Comparison of ENCODE assay signal across 8 mouse cellular contexts in the genomic region with DNA sequence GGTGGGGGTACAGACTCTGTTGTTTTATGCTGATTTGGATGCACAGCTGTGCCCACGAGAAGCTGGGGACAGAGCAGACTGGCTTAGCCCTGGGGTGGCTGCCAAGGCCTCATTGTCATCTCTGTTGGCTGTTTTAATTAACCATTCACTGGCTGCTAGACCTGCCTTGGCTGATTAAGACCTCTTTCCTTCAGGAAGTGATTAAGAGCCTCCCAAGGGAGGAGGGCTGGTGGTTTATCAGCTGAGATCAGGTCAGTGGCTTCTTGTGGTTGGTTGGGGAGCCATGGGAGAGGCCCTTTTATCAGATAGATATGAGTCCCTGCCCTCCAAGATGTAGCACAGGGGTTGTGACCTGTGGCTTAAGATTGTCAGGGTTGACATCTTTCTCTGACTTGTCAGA. TPM values are rescaled to one million over a fixed set of nuclear protein-coding genes. Genes with fewer than 3 reads are reported as not detected.
DNase-seq lines count a peak whose midpoint lies in the region; ATAC-seq and TF ChIP-seq lines count a peak whose summit lies in the region.

No protein-coding gene starts in this region.

- H3K36me3 ChIP-seq in hindbrain, postnatal 0 days (ENCODE audit: insufficient read depth, low read length): no peaks in the 10 kb centered on the region

- 4% methylated on average over 1 of the region's 1 CpGs for WGBS in hindbrain, postnatal 0 days

- H3K4me3 ChIP-seq in hindbrain, postnatal 0 days (ENCODE audit: low read length): no peak overlapping the region

- H3K27ac ChIP-seq in hindbrain, postnatal 0 days: no peak overlapping the region

- no peaks in the 10 kb centered on the region for H3K9me3 ChIP-seq in hindbrain, postnatal 0 days (ENCODE audit: low read length)

- ATAC-seq in hindbrain, postnatal 0 days: peak; percentile 75

- intact Hi-C loops in left cerebral cortex, postnatal 10 days (cut with DNase I): no loop called here
- intact Hi-C loops in left cerebral cortex, postnatal 14 days (cut with DNase I): no loop called here

- H3K4me1 ChIP-seq in hindbrain, postnatal 0 days (ENCODE audit: insufficient read depth, low read length): 0 out of 2 replicates have a peak, but pooled peaks cover 14% of the 10 kb centered on the region

- no peak overlapping the region for H3K9ac ChIP-seq in hindbrain, postnatal 0 days (replicated peaks; ENCODE audit: low read length)

- peak; percentile 17 for DNase-seq in cerebellum, adult 18-20 months
- no peak for DNase-seq in cerebellum, adult 11 months
- DNase-seq in MN1 (ENCODE audit: low spot score): peak; percentile 55
- DNase-seq in hindbrain, postnatal 0 days (ENCODE audit: low spot score): peak; percentile 70
- DNase-seq in mesoderm, embryonic 11.5 days (ENCODE audit: low read depth, low spot score): peak; percentile 8
- no peak for DNase-seq in left cerebral cortex, postnatal 10 days (ENCODE audit: extremely low spot score in 1 of 2, low spot score in 2 of 2)
- DNase-seq in left cerebral cortex, postnatal 14 days (ENCODE audit: low spot score in 2 of 2): no peak
- DNase-seq in thymus, postnatal 10 days (ENCODE audit: low spot score in 2 of 2): no peak

- H3K27me3 ChIP-seq in hindbrain, postnatal 0 days (ENCODE audit: insufficient read depth, low read length): no peaks in the 10 kb centered on the region

- TF ChIP-seq CTCF in hindbrain, postnatal 0 days (IDR thresholded peaks at IDR 0.05; ENCODE audit: low read depth): no peak

- no peak overlapping the region for H3K4me2 ChIP-seq in hindbrain, postnatal 0 days (ENCODE audit: low read depth, low read length)

RNA-seq across cellular contexts. Expression of a gene that starts 46.9 kb away (rescaled TPM):
- 18.7 and 19.5 TPM in 2 replicates for total RNA-seq in hindbrain, postnatal 0 days (2014; rRNA removed)
- 8.2 and 8.4 TPM in 2 replicates for polyA plus RNA-seq in hindbrain, postnatal 0 days (2015; fragmentation: Nextera tagmentation; extraction: Ambion mirVana)
- total RNA-seq in left cerebral cortex, postnatal 10 days (2021): 10 to 100 TPM; 32.1 to 33.4 TPM
- total RNA-seq in left cerebral cortex, postnatal 14 days (2021): 10 to 100 TPM; 21.5 to 29.5 TPM

RNA-seq across cellular contexts. Expression of a gene that starts 56.0 kb away (rescaled TPM):
- 0.42 and 0.54 TPM in 2 replicates for total RNA-seq in hindbrain, postnatal 0 days (2014; rRNA removed)
- polyA plus RNA-seq in hindbrain, postnatal 0 days (2015; fragmentation: Nextera tagmentation; extraction: Ambion mirVana): not detected in 2 replicates
- total RNA-seq in left cerebral cortex, postnatal 10 days (2021): under 1 TPM; 0.58 to 0.61 TPM
- total RNA-seq in left cerebral cortex, postnatal 14 days (2021): not detected

Comparison
In these comparisons a context has a peak if more than half of its experiments do, and no peak if none do; other contexts are left out.
1. DNase-seq: peak in cerebellum, adult 18-20 months (2 of 2), MN1 (single experiment), hindbrain, postnatal 0 days (single experiment) and mesoderm, embryonic 11.5 days (single experiment); none in cerebellum, adult 11 months (single experiment), left cerebral cortex, postnatal 10 days (0 of 2), left cerebral cortex, postnatal 14 days (0 of 2) and thymus, postnatal 10 days (0 of 2).